8 mouse cellular contexts compared by ENCODE assay signal in genomic region chr13:93897943-93898826, GRCm38 (mm10).
DNase-seq lines count a peak whose midpoint lies in the region; ATAC-seq lines count a peak whose summit lies in the region.

No protein-coding gene starts in this region.

- no peaks in the 10 kb centered on the region for H3K9me3 ChIP-seq in heart, embryonic 16.5 days (replicated peaks; ENCODE audit: control insufficient read depth, low read length)
- no peaks in the 10 kb centered on the region for H3K9me3 ChIP-seq in embryonic facial prominence, embryonic 13.5 days
- no peaks in the 10 kb centered on the region for H3K9me3 ChIP-seq in limb, embryonic 15.5 days

- H3K9ac ChIP-seq in heart, embryonic 16.5 days (ENCODE audit: low read length) = 0 out of 2 replicates have a peak overlapping the region, but pooled peaks have one; percentile 1
- H3K9ac ChIP-seq in embryonic facial prominence, embryonic 13.5 days = 0 out of 2 replicates have a peak overlapping the region, but pooled peaks have one; percentile 7
- no peak overlapping the region for H3K9ac ChIP-seq in limb, embryonic 15.5 days

- H3K27ac ChIP-seq in heart, embryonic 16.5 days (ENCODE audit: low read length) = peak overlapping the region; percentile 2; the same call in 1 of the 2 replicates
- peak overlapping the region; percentile 92 for H3K27ac ChIP-seq in embryonic facial prominence, embryonic 13.5 days
- H3K27ac ChIP-seq in limb, embryonic 15.5 days = peak overlapping the region; percentile 79

- 0 out of 2 replicates have a peak, but pooled peaks have one; percentile 45 for ATAC-seq in heart, embryonic 16.5 days (replicated peaks; ENCODE audit: extremely low read depth, insufficient read depth, low FRiP score)
- ATAC-seq in embryonic facial prominence, embryonic 13.5 days (ENCODE audit: insufficient number of reproducible peaks, insufficient read depth, low FRiP score, low TSS enrichment, low read depth) = no peak; the same call in 1 of the 2 replicates
- no peak for ATAC-seq in limb, embryonic 15.5 days (ENCODE audit: insufficient number of reproducible peaks, low FRiP score, low TSS enrichment, low read depth)

- peaks cover 7% of the 10 kb centered on the region for H3K4me1 ChIP-seq in heart, embryonic 16.5 days (ENCODE audit: control insufficient read depth, insufficient read depth, low read length)
- H3K4me1 ChIP-seq in embryonic facial prominence, embryonic 13.5 days = peaks cover 30% of the 10 kb centered on the region
- peaks cover 14% of the 10 kb centered on the region for H3K4me1 ChIP-seq in limb, embryonic 15.5 days

- intact Hi-C loops in heart, postnatal 14 days (cut with DNase I) = no loop called here
- intact Hi-C loops in gastrocnemius, postnatal 14 days (cut with DNase I; ENCODE audit: low total_unique reads) = no loop called here

- H3K4me3 ChIP-seq in heart, embryonic 16.5 days (ENCODE audit: low read length) = peak overlapping the region; percentile 16; the same call in 1 of the 2 replicates
- no peak overlapping the region for H3K4me3 ChIP-seq in embryonic facial prominence, embryonic 13.5 days
- H3K4me3 ChIP-seq in limb, embryonic 15.5 days = no peak overlapping the region

- H3K27me3 ChIP-seq in heart, embryonic 16.5 days (ENCODE audit: control insufficient read depth, insufficient read depth, low read length) = no peaks in the 10 kb centered on the region
- H3K27me3 ChIP-seq in embryonic facial prominence, embryonic 13.5 days = no peaks in the 10 kb centered on the region
- no peaks in the 10 kb centered on the region for H3K27me3 ChIP-seq in limb, embryonic 15.5 days

- no peaks in the 10 kb centered on the region for H3K36me3 ChIP-seq in heart, embryonic 16.5 days (ENCODE audit: control insufficient read depth, insufficient read depth)
- H3K36me3 ChIP-seq in embryonic facial prominence, embryonic 13.5 days = no peaks in the 10 kb centered on the region
- no peaks in the 10 kb centered on the region for H3K36me3 ChIP-seq in limb, embryonic 15.5 days

- WGBS in heart, embryonic 16.5 days = 42% methylated on average over 13 of the region's 13 CpGs
- 20% methylated on average over 13 of the region's 13 CpGs for WGBS in embryonic facial prominence, embryonic 13.5 days
- 27% methylated on average over 13 of the region's 13 CpGs for WGBS in limb, embryonic 15.5 days

- peak overlapping the region; percentile 25 for H3K4me2 ChIP-seq in heart, embryonic 16.5 days (ENCODE audit: low read depth, low read length)
- peak overlapping the region; percentile 50 for H3K4me2 ChIP-seq in embryonic facial prominence, embryonic 13.5 days
- peak overlapping the region; percentile 22 for H3K4me2 ChIP-seq in limb, embryonic 15.5 days

- DNase-seq in heart, postnatal 14 days = no peak
- peak; percentile 67 for DNase-seq in T-cell, adult 2 months (ENCODE audit: low spot score)
- DNase-seq in spleen, postnatal 10 days (ENCODE audit: low spot score in 2 of 2) = no peak
- DNase-seq in urinary bladder, postnatal 10 days (ENCODE audit: low spot score) = no peak
- no peak for DNase-seq in gastrocnemius, postnatal 14 days

Comparison
In these comparisons a context has a peak if more than half of its experiments do, and no peak if none do; other contexts are left out.
1. H3K27ac ChIP-seq: peak in every context shown above with its lines; median percentile 92 in embryonic facial prominence, embryonic 13.5 days; 79 in limb, embryonic 15.5 days; 2 in heart, embryonic 16.5 days.